Mouse (Mus musculus): Measurements from ENCODE around the gene Bfsp2. TPM values are rescaled to one million over a fixed set of nuclear protein-coding genes. Genes with fewer than 3 reads are reported as not detected.

Bfsp2 gene
- polyA plus RNA-seq, 1 experiment from 2014 or later, result 0.96 TPM

DNA sequence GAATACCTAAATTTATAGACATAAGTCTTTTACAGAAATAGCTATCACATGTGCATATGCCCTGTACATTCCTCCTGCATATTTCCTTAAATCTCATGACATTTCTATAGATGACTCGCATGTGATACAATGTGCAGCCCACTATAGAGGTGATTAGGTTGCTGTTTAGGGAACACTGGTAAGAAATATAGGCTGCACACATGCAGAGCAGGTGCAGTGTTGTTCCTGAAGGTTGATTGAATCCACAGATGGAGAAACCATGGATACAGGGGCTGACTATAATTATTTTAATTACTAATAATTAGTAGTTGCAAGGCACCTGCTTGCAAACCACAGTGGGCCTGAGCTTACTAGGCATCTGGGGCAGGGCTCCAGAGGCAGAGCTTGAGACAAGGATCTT is 48.5 kb downstream of the Bfsp2 start:
- Histone ChIP-seq H3K4me3 (replicated peaks; ENCODE audit: low read depth, low read length) (no peak overlapping the region), H3K9ac (ENCODE audit: low read depth, low read length) (no peak overlapping the region), H3K36me3 (ENCODE audit: insufficient read depth, low read length) (no peaks in the 10 kb centered on the region), H3K4me1 (replicated peaks; ENCODE audit: insufficient read depth, low read length) (peaks cover 6% of the 10 kb centered on the region; the same call in 1 of the 2 replicates), H3K9me3 (replicated peaks; ENCODE audit: low read length) (no peaks in the 10 kb centered on the region), H3K27me3 (ENCODE audit: insufficient read depth, low read length) (no peaks in the 10 kb centered on the region), H3K27ac (no peak overlapping the region), H3K4me2 (ENCODE audit: low read length) (no peak overlapping the region)
- no peak for TF ChIP-seq CTCF (IDR thresholded peaks at IDR 0.05; ENCODE audit: low read depth)
- 85% methylated on average over 1 of the region's 1 CpGs for WGBS
- no peak for DNase-seq (ENCODE audit: low spot score)
- no peak for ATAC-seq (replicated peaks; ENCODE audit: low FRiP score, low read depth)

DNA sequence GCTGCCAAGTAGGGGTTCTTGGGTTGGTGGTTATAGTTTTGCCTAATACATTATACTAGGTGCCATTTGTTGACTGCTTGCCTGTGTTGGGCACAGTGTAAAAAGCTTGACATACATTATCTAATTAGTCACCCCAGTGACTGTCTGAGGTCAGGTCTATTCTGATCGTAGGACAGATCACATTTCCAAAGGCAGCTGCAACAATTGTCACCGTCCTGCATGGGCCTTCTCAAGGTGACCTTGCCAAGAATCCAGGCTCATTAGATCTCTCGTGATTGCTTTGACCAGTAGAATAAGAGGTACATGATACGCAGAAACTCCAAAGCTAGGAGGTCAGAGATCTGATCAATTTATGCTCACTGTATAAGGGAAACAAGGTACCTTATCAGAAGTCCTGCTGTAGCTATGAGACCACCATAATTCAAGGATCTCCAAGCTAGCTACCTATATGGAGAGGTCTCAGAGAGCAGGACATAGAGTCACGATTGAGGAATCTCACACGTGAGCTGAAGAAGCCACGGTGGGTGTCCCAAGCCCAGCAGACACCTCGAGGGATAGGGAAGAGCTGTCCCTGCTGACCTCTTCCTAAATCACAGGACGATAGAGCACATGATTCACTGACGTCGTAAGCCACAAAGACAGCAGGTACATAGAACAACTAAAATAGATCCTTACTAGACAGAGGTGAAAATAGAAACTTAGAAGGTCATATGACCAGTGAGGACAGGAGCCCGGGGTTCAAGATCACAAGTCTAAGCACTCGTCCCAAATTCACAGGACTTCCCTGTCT is 49.6 kb downstream of the Bfsp2 start:
- 78% methylated on average over 13 of the region's 13 CpGs for WGBS
- Histone ChIP-seq H3K36me3 (ENCODE audit: insufficient read depth, low read length) (no peaks in the 10 kb centered on the region), H3K4me3 (replicated peaks; ENCODE audit: low read depth, low read length) (no peak overlapping the region), H3K27ac (no peak overlapping the region), H3K4me2 (ENCODE audit: low read length) (no peak overlapping the region), H3K4me1 (replicated peaks; ENCODE audit: insufficient read depth, low read length) (peaks cover 6% of the 10 kb centered on the region; the same call in 1 of the 2 replicates), H3K9ac (ENCODE audit: low read depth, low read length) (no peak overlapping the region), H3K9me3 (replicated peaks; ENCODE audit: low read length) (no peaks in the 10 kb centered on the region), H3K27me3 (ENCODE audit: insufficient read depth, low read length) (no peaks in the 10 kb centered on the region)
- ATAC-seq (replicated peaks; ENCODE audit: low FRiP score, low read depth) (no peak), DNase-seq (ENCODE audit: low spot score) (no peak)
- no peak for TF ChIP-seq CTCF (IDR thresholded peaks at IDR 0.05; ENCODE audit: low read depth)

DNA sequence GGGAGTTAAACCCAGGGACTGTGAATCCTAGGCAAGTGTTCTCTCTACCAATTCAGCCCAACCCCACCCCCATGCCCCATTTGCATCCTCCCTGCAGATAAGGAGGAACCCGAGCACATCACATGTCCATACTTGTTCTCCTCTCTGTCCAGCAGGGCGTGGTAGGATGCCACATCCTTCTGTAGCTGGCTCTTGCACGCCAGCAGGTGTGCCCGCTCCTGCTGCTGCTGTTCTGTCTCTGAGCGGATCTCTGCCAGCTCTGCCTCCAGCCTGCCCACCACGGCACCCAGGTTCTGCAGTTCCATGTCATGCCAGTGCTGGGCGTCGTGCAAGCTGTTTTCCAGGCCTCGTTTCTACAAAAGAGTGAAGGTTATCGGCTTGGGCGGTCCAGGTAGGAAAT is 53.8 kb downstream of the Bfsp2 start:
- Histone ChIP-seq H3K9me3 (replicated peaks; ENCODE audit: low read length) (no peaks in the 10 kb centered on the region), H3K4me3 (replicated peaks; ENCODE audit: low read depth, low read length) (no peak overlapping the region), H3K36me3 (ENCODE audit: insufficient read depth, low read length) (no peaks in the 10 kb centered on the region), H3K4me2 (ENCODE audit: low read length) (no peak overlapping the region), H3K9ac (ENCODE audit: low read depth, low read length) (no peak overlapping the region), H3K27me3 (ENCODE audit: insufficient read depth, low read length) (no peaks in the 10 kb centered on the region), H3K4me1 (replicated peaks; ENCODE audit: insufficient read depth, low read length) (no peaks in the 10 kb centered on the region), H3K27ac (no peak overlapping the region)
- DNase-seq (ENCODE audit: low spot score) (no peak), ATAC-seq (replicated peaks; ENCODE audit: low FRiP score, low read depth) (no peak)
- TF ChIP-seq CTCF (IDR thresholded peaks at IDR 0.05; ENCODE audit: low read depth), result no peak
- WGBS, result 76% methylated on average over 11 of the region's 11 CpGs

DNA sequence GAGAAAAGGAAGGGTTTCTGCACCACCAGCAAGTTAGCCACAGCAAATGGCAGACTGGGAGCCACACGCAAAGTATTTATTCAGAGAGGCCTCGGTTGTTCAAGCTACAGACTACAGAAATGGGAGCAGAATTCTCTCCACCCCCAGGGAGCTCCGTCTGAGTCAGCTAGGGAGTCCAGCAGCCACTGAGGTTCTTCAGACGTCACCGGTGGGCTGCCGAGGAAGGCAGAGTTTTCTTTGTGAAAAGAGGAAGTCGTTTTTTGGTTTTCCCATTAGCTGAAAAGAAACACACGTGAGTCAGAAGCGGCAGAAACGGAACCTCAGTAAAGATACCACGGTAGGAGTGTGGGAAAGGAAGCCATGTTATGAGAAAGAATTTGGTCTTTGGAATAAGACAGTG is 55.4 kb downstream of the Bfsp2 start:
- no peaks in the 10 kb centered on the region for H3K9me3 ChIP-seq (replicated peaks; ENCODE audit: low read length)
- no peaks in the 10 kb centered on the region for H3K27me3 ChIP-seq (ENCODE audit: insufficient read depth, low read length)
- ATAC-seq (replicated peaks; ENCODE audit: low FRiP score, low read depth) (no peak), DNase-seq (ENCODE audit: low spot score) (no peak)
- H3K4me2 ChIP-seq (ENCODE audit: low read length), result no peak overlapping the region
- H3K36me3 ChIP-seq (ENCODE audit: insufficient read depth, low read length), result no peaks in the 10 kb centered on the region
- H3K4me1 ChIP-seq (replicated peaks; ENCODE audit: insufficient read depth, low read length), result no peaks in the 10 kb centered on the region
- H3K27ac ChIP-seq, result no peak overlapping the region
- H3K9ac ChIP-seq (ENCODE audit: low read depth, low read length), result no peak overlapping the region
- no peak for TF ChIP-seq CTCF (IDR thresholded peaks at IDR 0.05; ENCODE audit: low read depth)
- no peak overlapping the region for H3K4me3 ChIP-seq (replicated peaks; ENCODE audit: low read depth, low read length)
- 58% methylated on average over 11 of the region's 11 CpGs for WGBS

DNA sequence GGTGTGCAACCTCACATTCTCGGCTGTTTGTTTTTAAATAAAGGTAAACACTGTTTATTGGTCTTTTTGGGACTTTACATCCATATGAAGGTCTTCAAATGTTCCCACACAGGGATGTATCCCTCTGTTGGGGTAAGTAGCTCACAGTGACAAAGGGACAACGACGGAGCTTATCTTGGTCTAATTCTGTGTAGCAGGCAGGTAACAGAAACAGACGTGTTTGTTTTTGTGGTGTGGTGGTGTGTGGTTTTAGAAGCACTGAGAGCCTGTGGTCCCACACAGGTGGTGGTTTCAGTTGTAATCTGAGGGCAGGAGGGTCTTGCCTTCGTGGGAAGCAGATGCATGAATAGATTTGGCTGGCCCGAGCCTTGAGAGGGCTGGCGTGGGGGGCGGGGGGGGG is 56.3 kb downstream of the Bfsp2 start:
- ATAC-seq (replicated peaks; ENCODE audit: low FRiP score, low read depth), result no peak
- Histone ChIP-seq H3K4me2 (ENCODE audit: low read length) (no peak overlapping the region), H3K9ac (ENCODE audit: low read depth, low read length) (no peak overlapping the region), H3K9me3 (replicated peaks; ENCODE audit: low read length) (no peaks in the 10 kb centered on the region), H3K27me3 (ENCODE audit: insufficient read depth, low read length) (no peaks in the 10 kb centered on the region), H3K36me3 (ENCODE audit: insufficient read depth, low read length) (no peaks in the 10 kb centered on the region), H3K4me3 (replicated peaks; ENCODE audit: low read depth, low read length) (no peak overlapping the region), H3K4me1 (replicated peaks; ENCODE audit: insufficient read depth, low read length) (no peaks in the 10 kb centered on the region), H3K27ac (no peak overlapping the region)
- no peak for TF ChIP-seq CTCF (IDR thresholded peaks at IDR 0.05; ENCODE audit: low read depth)
- DNase-seq (ENCODE audit: low spot score), result no peak
- WGBS, result 82% methylated on average over 8 of the region's 8 CpGs

DNA sequence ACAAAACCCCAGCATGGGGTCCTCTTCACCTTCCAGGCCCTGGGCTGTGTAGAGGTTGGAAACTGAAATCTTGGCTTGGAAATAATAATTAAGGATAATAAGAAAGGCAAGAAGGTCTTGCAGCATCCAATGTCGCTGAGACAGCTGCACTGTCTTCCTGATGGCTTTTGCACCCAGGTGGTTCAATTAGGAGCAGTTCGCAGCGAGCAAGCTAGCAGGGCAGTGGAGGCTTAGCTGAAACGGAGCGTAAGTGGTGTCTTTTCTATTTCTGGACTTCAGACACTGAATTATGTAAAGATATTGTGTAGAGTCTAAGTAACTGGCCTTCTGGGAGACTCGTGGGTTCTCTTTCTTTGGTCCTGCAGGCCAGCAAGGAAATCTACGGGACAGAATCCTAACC is 56.8 kb downstream of the Bfsp2 start:
- no peak for TF ChIP-seq CTCF (IDR thresholded peaks at IDR 0.05; ENCODE audit: low read depth)
- DNase-seq (ENCODE audit: low spot score) (no peak), ATAC-seq (replicated peaks; ENCODE audit: low FRiP score, low read depth) (no peak)
- no peak overlapping the region for H3K9ac ChIP-seq (ENCODE audit: low read depth, low read length)
- no peaks in the 10 kb centered on the region for H3K27me3 ChIP-seq (ENCODE audit: insufficient read depth, low read length)
- no peaks in the 10 kb centered on the region for H3K4me1 ChIP-seq (replicated peaks; ENCODE audit: insufficient read depth, low read length)
- H3K36me3 ChIP-seq (ENCODE audit: insufficient read depth, low read length), result no peaks in the 10 kb centered on the region
- H3K27ac ChIP-seq, result no peak overlapping the region
- no peaks in the 10 kb centered on the region for H3K9me3 ChIP-seq (replicated peaks; ENCODE audit: low read length)
- 87% methylated on average over 7 of the region's 7 CpGs for WGBS
- no peak overlapping the region for H3K4me3 ChIP-seq (replicated peaks; ENCODE audit: low read depth, low read length)
- no peak overlapping the region for H3K4me2 ChIP-seq (ENCODE audit: low read length)

DNA sequence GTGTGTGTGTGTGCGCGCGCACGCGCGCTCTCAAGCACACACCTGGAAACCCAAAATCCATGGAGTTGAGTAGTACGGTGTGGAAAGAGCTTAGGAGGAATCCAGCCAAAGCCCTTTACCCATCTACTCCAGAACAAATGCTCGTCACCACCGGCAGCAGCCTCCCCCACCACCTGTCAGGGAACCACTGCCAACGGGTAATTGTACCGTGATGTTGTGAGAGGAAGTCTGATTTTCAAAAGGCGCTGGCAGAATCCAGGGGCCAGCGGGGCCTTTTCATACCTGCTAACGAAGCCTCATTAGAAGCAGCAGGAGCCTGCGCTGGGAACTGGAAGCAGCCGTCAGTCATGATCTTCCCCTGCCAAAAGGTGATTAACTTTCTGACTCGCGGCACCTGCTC is 57.4 kb downstream of the Bfsp2 start:
- Histone ChIP-seq H3K4me1 (replicated peaks; ENCODE audit: insufficient read depth, low read length) (no peaks in the 10 kb centered on the region), H3K9me3 (replicated peaks; ENCODE audit: low read length) (no peaks in the 10 kb centered on the region), H3K27ac (no peak overlapping the region), H3K9ac (ENCODE audit: low read depth, low read length) (no peak overlapping the region), H3K36me3 (ENCODE audit: insufficient read depth, low read length) (no peaks in the 10 kb centered on the region), H3K4me2 (ENCODE audit: low read length) (no peak overlapping the region), H3K4me3 (replicated peaks; ENCODE audit: low read depth, low read length) (no peak overlapping the region), H3K27me3 (ENCODE audit: insufficient read depth, low read length) (no peaks in the 10 kb centered on the region)
- WGBS, result 61% methylated on average over 18 of the region's 18 CpGs
- TF ChIP-seq CTCF (IDR thresholded peaks at IDR 0.05; ENCODE audit: low read depth), result no peak
- no peak for ATAC-seq (replicated peaks; ENCODE audit: low FRiP score, low read depth)
- DNase-seq (ENCODE audit: low spot score), result no peak

All from kidney, postnatal 0 days (tissue).